Mouse (Mus musculus) embryo, embryonic 10.5 days (tissue): ENCODE results near the gene Hspb1.
A peak's percentile ranks its signal among the peaks of the same experiment; 100 is the strongest.

Experiments
- DNase-seq: peaks from one replicate; pipeline ENCODE4 v3.0.0-alpha.2; 2015; ENCODE audit warnings: low spot score

Gene Hspb1

GRCm38 (mm10) chr5:135913201-135913600, 25.5 kb downstream of the Hspb1 start:
- no peak for DNase-seq

GRCm38 (mm10) chr5:135914156-135914555, 26.4 kb downstream of the Hspb1 start:
- no peak for DNase-seq

GRCm38 (mm10) chr5:135916051-135916565, 28.4 kb downstream of the Hspb1 start:
- no peak for DNase-seq

GRCm38 (mm10) chr5:135916601-135917000, 28.9 kb downstream of the Hspb1 start:
- DNase-seq, result no peak

GRCm38 (mm10) chr5:135917327-135918058, 29.8 kb downstream of the Hspb1 start:
- no peak for DNase-seq

- no peak for DNase-seq
Observed at GRCm38 (mm10) chr5:135918059-135918437, 30.3 kb downstream of the Hspb1 start.

- no peak for DNase-seq
Observed at GRCm38 (mm10) chr5:135918593-135918992, 30.9 kb downstream of the Hspb1 start.

GRCm38 (mm10) chr5:135919902-135920301, 32.2 kb downstream of the Hspb1 start:
- no peak for DNase-seq

GRCm38 (mm10) chr5:135923901-135924300, 36.2 kb downstream of the Hspb1 start:
- no peak for DNase-seq

GRCm38 (mm10) chr5:135929685-135930424, 42.1 kb downstream of the Hspb1 start:
- no peak for DNase-seq

GRCm38 (mm10) chr5:135931526-135931925, 43.8 kb downstream of the Hspb1 start:
- no peak for DNase-seq

GRCm38 (mm10) chr5:135932359-135932758, 44.6 kb downstream of the Hspb1 start:
- no peak for DNase-seq

- peak; percentile 22 for DNase-seq
Observed at GRCm38 (mm10) chr5:135933222-135933899, 45.6 kb downstream of the Hspb1 start.

- DNase-seq, result peak; percentile 82
Observed at GRCm38 (mm10) chr5:135933900-135934441, 46.3 kb downstream of the Hspb1 start.

GRCm38 (mm10) chr5:135934481-135935175, 46.9 kb downstream of the Hspb1 start, which contains the start of gene Ywhag:
Gene Ywhag (minus strand): TSS chr5:135934616.
- DNase-seq, result peak; percentile 97

- no peak for DNase-seq
Observed at GRCm38 (mm10) chr5:135935176-135935523, 47.4 kb downstream of the Hspb1 start.

- DNase-seq, result no peak
Observed at GRCm38 (mm10) chr5:135935641-135936190, 48.0 kb downstream of the Hspb1 start.
